Mouse (Mus musculus) liver, embryonic 18 days (tissue): Measurements from ENCODE around the gene Zpld1. TPM values are rescaled to one million over a fixed set of nuclear protein-coding genes. Genes with fewer than 3 reads are reported as not detected.

ENCODE experiments used
- polyA plus RNA-seq: library from polyadenylated mRNA; depleted of rRNA; stranded (reverse); fragments of >200 nt; gene quantifications from 2 replicates; pipeline ENCODE4 v1.2.3, GENCODE M21; 2012; rRNA removed

Gene Zpld1
- polyA plus RNA-seq: not detected in 2 replicates

DNA sequence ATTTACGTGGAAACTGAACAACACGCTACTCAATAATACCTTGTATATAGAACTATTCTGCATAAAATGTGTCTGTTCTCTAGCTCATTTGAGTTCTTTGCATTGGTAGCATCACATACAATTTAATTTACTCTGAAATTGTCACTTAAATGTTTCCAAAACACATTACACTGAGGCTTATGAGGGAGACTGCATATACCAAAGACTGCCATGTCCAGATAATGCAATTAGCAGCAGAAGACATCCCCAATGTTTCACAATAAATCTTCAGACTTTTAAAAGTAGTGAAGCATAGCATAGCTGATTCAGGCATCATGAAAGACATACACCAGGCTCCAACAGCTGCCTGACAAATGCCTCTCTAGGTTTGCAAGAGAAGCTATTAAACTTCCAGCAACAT, at the start of gene Zpld1:
Zpld1 (minus strand) TSS at position 101 of the 400 bp plus-strand sequence.

